Comparison of ENCODE assay signal across 9 mouse cellular contexts in the genomic region with DNA sequence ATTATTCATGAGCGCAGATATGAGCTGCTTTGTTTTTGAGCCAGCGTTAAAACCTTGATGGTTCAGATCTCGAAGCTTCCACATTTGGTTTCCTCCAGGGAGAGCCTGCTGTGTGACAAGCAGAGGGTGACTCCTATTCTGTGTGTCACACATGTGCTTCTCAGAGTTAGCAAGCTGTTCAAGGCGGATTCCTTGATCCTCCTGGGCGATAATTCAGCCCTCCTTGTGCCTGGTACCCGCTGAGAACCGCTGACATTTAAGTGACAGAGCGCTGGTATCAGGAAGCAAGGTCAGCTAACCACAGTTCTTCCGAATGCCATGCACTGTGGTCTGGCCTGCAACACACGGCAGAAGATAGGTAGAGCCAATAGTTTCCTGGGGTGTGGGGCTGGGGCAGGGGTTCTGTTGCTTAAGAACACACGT.
DNase-seq lines count a peak whose midpoint lies in the region; ATAC-seq and TF ChIP-seq lines count a peak whose summit lies in the region.
"Had no signal": no experiment of that assay in that cellular context is flagged by ENCODE, and none has a peak within 500 bp of the region (broad histone marks: within the 10 kb centered on the region; RNA-seq: fewer than 3 reads in every experiment).

No protein-coding gene starts in this region.

- H3K4me1 ChIP-seq in heart, embryonic 15.5 days (replicated peaks) = peaks cover 22% of the 10 kb centered on the region
- H3K4me1 ChIP-seq in forebrain, postnatal 0 days (ENCODE audit: insufficient read depth) = 0 out of 2 replicates have a peak, but pooled peaks cover 3% of the 10 kb centered on the region
- peaks cover 6% of the 10 kb centered on the region for H3K4me1 ChIP-seq in midbrain, embryonic 16.5 days (ENCODE audit: control insufficient read depth, insufficient read depth, low read length)

- no peak for DNase-seq in heart, postnatal 36 days
- peak; percentile 26 for DNase-seq in adrenal gland, postnatal 14 days
- peak; percentile 43 for DNase-seq in forebrain, postnatal 0 days
- no peak for DNase-seq in gastrocnemius, adult 2 months
- DNase-seq in layer of hippocampus, postnatal 10 days (ENCODE audit: low spot score in 2 of 2) = no peak
- DNase-seq in cerebellum, adult 11-12 months = no peak
- DNase-seq: cerebellum, postnatal 36 days had no signal

- no peak overlapping the region for H3K4me3 ChIP-seq in heart, embryonic 15.5 days
- H3K4me3 ChIP-seq in forebrain, postnatal 0 days (ENCODE audit: low read depth, low read length) = 0 out of 2 replicates have a peak overlapping the region, but pooled peaks have one; percentile 4
- H3K4me3 ChIP-seq in midbrain, embryonic 16.5 days (ENCODE audit: low read depth, low read length) = no peak overlapping the region
- H3K4me3 ChIP-seq in gastrocnemius, adult 2 months = no peak overlapping the region

- no peak overlapping the region for H3K27ac ChIP-seq in heart, embryonic 15.5 days
- H3K27ac ChIP-seq in forebrain, postnatal 0 days (ENCODE audit: low read depth, low read length) = no peak overlapping the region; the same call in 1 of the 2 replicates
- no peak overlapping the region for H3K27ac ChIP-seq in midbrain, embryonic 16.5 days (ENCODE audit: low read length)
- no peak overlapping the region for H3K27ac ChIP-seq in gastrocnemius, adult 2 months

- H3K9me3 ChIP-seq in heart, embryonic 15.5 days (replicated peaks) = no peaks in the 10 kb centered on the region
- no peaks in the 10 kb centered on the region for H3K9me3 ChIP-seq in forebrain, postnatal 0 days (ENCODE audit: low read length)
- H3K9me3 ChIP-seq in midbrain, embryonic 16.5 days (replicated peaks; ENCODE audit: control insufficient read depth, low read length, poor library complexity, severe bottlenecking) = no peaks in the 10 kb centered on the region

- H3K4me2 ChIP-seq in heart, embryonic 15.5 days = peak overlapping the region; percentile 19
- H3K4me2 ChIP-seq in forebrain, postnatal 0 days (ENCODE audit: low read depth) = 0 out of 2 replicates have a peak overlapping the region, but pooled peaks have one; percentile 10
- peak overlapping the region; percentile 38 for H3K4me2 ChIP-seq in midbrain, embryonic 16.5 days (ENCODE audit: low read length)

- no peaks in the 10 kb centered on the region for H3K36me3 ChIP-seq in heart, embryonic 15.5 days
- no peaks in the 10 kb centered on the region for H3K36me3 ChIP-seq in forebrain, postnatal 0 days (ENCODE audit: insufficient read depth)
- H3K36me3 ChIP-seq in midbrain, embryonic 16.5 days (ENCODE audit: control insufficient read depth, insufficient read depth, low read length) = no peaks in the 10 kb centered on the region

- WGBS in heart, embryonic 15.5 days = 29% methylated on average over 11 of the region's 11 CpGs
- 30% methylated on average over 11 of the region's 11 CpGs for WGBS in forebrain, postnatal 0 days
- 29% methylated on average over 11 of the region's 11 CpGs for WGBS in midbrain, embryonic 16.5 days

- no peak for TF ChIP-seq CTCF in forebrain, postnatal 0 days (IDR thresholded peaks at IDR 0.05; ENCODE audit: low read depth)
- TF ChIP-seq CTCF in gastrocnemius, adult 2 months (IDR thresholded peaks at IDR 0.05) = no peak

- no peak overlapping the region for H3K9ac ChIP-seq in heart, embryonic 15.5 days
- H3K9ac ChIP-seq in forebrain, postnatal 0 days = no peak overlapping the region
- H3K9ac ChIP-seq in midbrain, embryonic 16.5 days (ENCODE audit: low read depth, low read length) = no peak overlapping the region

- intact Hi-C loops in heart, postnatal 36 days (cut with DNase I) = no loop called here
- intact Hi-C loops in gastrocnemius, adult 2 months (cut with DNase I) = no loop called here

- no peak; the same call in 1 of the 2 replicates for ATAC-seq in heart, embryonic 15.5 days (replicated peaks; ENCODE audit: insufficient number of reproducible peaks, insufficient read depth, low FRiP score, low read depth)
- peak; percentile 80 for ATAC-seq in forebrain, postnatal 0 days
- peak; percentile 52 for ATAC-seq in midbrain, embryonic 16.5 days

- H3K27me3 ChIP-seq in heart, embryonic 15.5 days = no peaks in the 10 kb centered on the region
- H3K27me3 ChIP-seq in forebrain, postnatal 0 days (ENCODE audit: insufficient read depth, low read length) = no peaks in the 10 kb centered on the region
- H3K27me3 ChIP-seq in midbrain, embryonic 16.5 days (ENCODE audit: control insufficient read depth, insufficient read depth, low read depth, low read length) = no peaks in the 10 kb centered on the region

Comparison
In these comparisons a context has a peak if more than half of its experiments do, and no peak if none do; other contexts are left out.
1. DNase-seq: peak in adrenal gland, postnatal 14 days (single experiment) and forebrain, postnatal 0 days (single experiment); none in heart, postnatal 36 days (0 of 2), gastrocnemius, adult 2 months (single experiment), layer of hippocampus, postnatal 10 days (0 of 2) and cerebellum, adult 11-12 months (single experiment).
2. Peak in every context shown above with its lines, with median percentiles within 50 percentile points of each other: H3K4me2 ChIP-seq.